Mouse (Mus musculus) lung, embryonic 16.5 days (tissue): Measurements from ENCODE around the gene Nfkbiz. TPM values are rescaled to one million over a fixed set of nuclear protein-coding genes. Genes with fewer than 3 reads are reported as not detected.
"Not testable (repeated sequence)": the region's sequence is repeated elsewhere in the genome, so short reads cannot be mapped to it uniquely, and the experiment has no call there.

Experiments
- ATAC-seq: fragments of 200-750 bp; cut with Nextera tagmentation; 2 replicates; pipeline ENCODE4 v1.8.0; 2017; ENCODE audit warnings: low read depth, mild to moderate bottlenecking, moderate library complexity
- H3K27ac ChIP-seq: fragments of 300-500 bp; sonication (generic); 2 replicates; pipeline ENCODE4 v1.5.1; 2014; ENCODE audit warnings: mild to moderate bottlenecking, control low read depth, low read length
- H3K27me3 ChIP-seq: fragments of 300-500 bp; sonication (generic); 2 replicates; pipeline ENCODE4 v1.6.1; 2014; ENCODE audit warnings: low read depth, low read length, mixed read lengths; ENCODE audit not compliant: control insufficient read depth, insufficient read depth
- H3K36me3 ChIP-seq: fragments of 300-500 bp; sonication (generic); 2 replicates; pipeline ENCODE4 v1.6.1; 2014; ENCODE audit warnings: low read length; ENCODE audit not compliant: control insufficient read depth, insufficient read depth
- H3K4me1 ChIP-seq: fragments of 300-500 bp; sonication (generic); replicated peaks from 2 replicates; pipeline ENCODE4 v1.6.1; 2014; ENCODE audit warnings: low read length, mixed read lengths; ENCODE audit not compliant: control insufficient read depth, insufficient read depth
- H3K4me2 ChIP-seq: fragments of 300-500 bp; sonication (generic); 2 replicates; pipeline ENCODE4 v1.6.1; 2014; ENCODE audit warnings: low read depth, low read length, control low read depth
- H3K4me3 ChIP-seq: fragments of 300-500 bp; sonication (generic); 2 replicates; pipeline ENCODE4 v1.5.1; 2014; ENCODE audit warnings: mild to moderate bottlenecking, low read length, control low read depth
- H3K9ac ChIP-seq: fragments of 300-500 bp; sonication (generic); 2 replicates; pipeline ENCODE4 v1.6.1; 2014; ENCODE audit warnings: low read length, control low read depth
- H3K9me3 ChIP-seq: fragments of 300-500 bp; sonication (generic); 2 replicates; pipeline ENCODE4 v1.6.1; 2016; ENCODE audit warnings: low read length; ENCODE audit not compliant: control insufficient read depth
- WGBS: fragments of 180-500 bp; shearing (Covaris S2); extraction: QIAGEN DNeasy Blood & Tissue Kit; methylation state at CpG from one replicate; pipeline ENCODE4 v1.1.7; 2014; 5-methylcytosine and 5-hydroxymethylcytosine counted together
- polyA plus RNA-seq: library from polyadenylated mRNA; unstranded; fragments of >200 nt; fragmentation: Nextera tagmentation; extraction: Ambion mirVana; gene quantifications from 2 replicates; pipeline ENCODE4 v1.2.1, GENCODE M21; 2015

The Nfkbiz gene
- polyA plus RNA-seq, 1 experiment from 2014 or later = 10.4 TPM

DNA sequence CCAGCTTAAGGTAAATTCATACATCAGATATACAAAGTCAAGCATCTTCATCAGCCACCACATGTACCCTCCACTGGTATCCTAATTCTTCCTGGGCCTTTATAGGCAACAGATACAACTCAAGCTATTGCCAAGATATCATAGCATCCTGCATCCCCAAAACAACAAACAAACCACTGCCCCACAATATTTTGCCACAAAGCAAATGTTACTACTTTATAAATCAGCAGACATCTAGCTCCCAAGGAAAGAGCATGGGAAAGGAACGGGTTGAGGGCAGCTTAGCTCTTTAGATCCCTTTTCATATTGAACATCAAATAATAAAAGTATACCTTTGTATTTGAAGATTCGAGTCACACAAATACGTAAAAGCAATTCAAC, 580 bp downstream of the Nfkbiz start:
- peak overlapping the region; percentile 84 for H3K4me2 ChIP-seq
- H3K36me3 ChIP-seq = no peaks in the 10 kb centered on the region
- peak overlapping the region; percentile 71 for H3K4me3 ChIP-seq
- ATAC-seq = no peak
- no peaks in the 10 kb centered on the region for H3K9me3 ChIP-seq
- H3K27me3 ChIP-seq = no peaks in the 10 kb centered on the region
- H3K4me1 ChIP-seq = peaks cover 9% of the 10 kb centered on the region; the same call in 1 of the 2 replicates
- 7% methylated on average over 3 of the region's 3 CpGs for WGBS
- H3K27ac ChIP-seq = peak overlapping the region; percentile 96
- H3K9ac ChIP-seq = peak overlapping the region; percentile 90

- not testable (repeated sequence) for H3K27me3 ChIP-seq, H3K36me3 ChIP-seq, H3K9me3 ChIP-seq, H3K9ac ChIP-seq, H3K27ac ChIP-seq, ATAC-seq, H3K4me1 ChIP-seq
- Histone ChIP-seq H3K4me3 (peak overlapping the region; percentile 71; the same call in 1 of the 2 replicates), H3K4me2 (peak overlapping the region; percentile 84)
- 90% methylated on average over 8 of the region's 8 CpGs for WGBS
Observed at GRCm38 (mm10) chr16:55837653-55838052, 1.0 kb downstream of the Nfkbiz start.

DNA sequence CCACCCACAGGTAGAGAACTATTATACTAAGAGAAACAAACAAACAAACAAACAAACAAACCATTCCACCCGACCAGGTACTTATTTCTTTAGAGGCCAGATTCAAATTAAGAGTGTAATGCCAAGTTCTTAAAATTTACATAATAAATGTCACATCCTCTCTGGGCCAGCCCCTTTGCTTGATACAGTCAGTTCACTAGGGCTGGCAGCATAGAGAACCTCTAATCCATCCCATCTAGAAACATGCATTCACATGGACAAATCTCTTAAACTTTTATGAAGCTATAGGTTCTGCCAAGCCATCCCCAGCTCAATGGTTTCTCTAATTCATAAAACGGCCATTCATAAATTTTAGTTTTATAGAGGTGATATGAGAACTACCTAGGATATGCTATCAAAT, 1.5 kb downstream of the Nfkbiz start:
- H3K4me3 ChIP-seq = no peak overlapping the region

GRCm38 (mm10) chr16:55835798-55836197, 2.9 kb downstream of the Nfkbiz start:
- ATAC-seq = no peak
- Histone ChIP-seq H3K36me3 (no peaks in the 10 kb centered on the region), H3K27me3 (no peaks in the 10 kb centered on the region), H3K4me3 (no peak overlapping the region), H3K9me3 (no peaks in the 10 kb centered on the region), H3K4me2 (no peak overlapping the region), H3K27ac (no peak overlapping the region), H3K9ac (no peak overlapping the region), H3K4me1 (peaks cover 9% of the 10 kb centered on the region; the same call in 1 of the 2 replicates)

More for the DNA sequence above, 1.5 kb downstream of the Nfkbiz start:
- ATAC-seq = no peak
- H3K4me1 ChIP-seq = peaks cover 9% of the 10 kb centered on the region; the same call in 1 of the 2 replicates
- WGBS = 62% methylated on average over 2 of the region's 2 CpGs
- H3K27ac ChIP-seq = no peak overlapping the region
- H3K27me3 ChIP-seq = no peaks in the 10 kb centered on the region
- no peak overlapping the region for H3K9ac ChIP-seq
- no peaks in the 10 kb centered on the region for H3K36me3 ChIP-seq
- no peaks in the 10 kb centered on the region for H3K9me3 ChIP-seq
- no peak overlapping the region for H3K4me2 ChIP-seq

- peaks cover under 1% of the 10 kb centered on the region; the same call in 1 of the 2 replicates for H3K4me1 ChIP-seq
- no peak overlapping the region for H3K4me2 ChIP-seq
- no peaks in the 10 kb centered on the region for H3K9me3 ChIP-seq
- 62% methylated on average over 8 of the region's 8 CpGs for WGBS
- no peak overlapping the region for H3K4me3 ChIP-seq
- ATAC-seq = no peak
- H3K36me3 ChIP-seq = no peaks in the 10 kb centered on the region
- no peak overlapping the region for H3K27ac ChIP-seq
- H3K9ac ChIP-seq = no peak overlapping the region
- no peaks in the 10 kb centered on the region for H3K27me3 ChIP-seq
Observed at GRCm38 (mm10) chr16:55832617-55833016, 6.1 kb downstream of the Nfkbiz start.

DNA sequence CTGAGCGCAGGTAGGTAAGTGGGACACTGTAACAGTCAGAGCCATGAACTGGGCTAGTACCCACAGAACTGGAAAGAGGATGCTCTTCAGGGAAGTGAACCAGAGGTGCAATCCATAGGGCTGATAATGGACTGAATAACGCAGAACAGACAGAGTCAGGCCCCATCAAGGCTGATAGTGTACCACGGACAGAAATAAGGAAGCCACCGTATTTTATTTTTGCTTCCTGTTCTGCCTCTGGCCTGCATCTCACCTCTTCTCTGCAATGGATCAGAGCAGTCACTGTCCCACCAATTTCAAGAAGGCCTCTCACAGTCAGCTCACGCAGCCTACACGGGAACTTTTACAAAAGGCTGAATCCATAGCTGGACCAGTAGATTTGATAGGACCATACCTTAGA, 6.7 kb downstream of the Nfkbiz start:
- WGBS = 87% methylated on average over 6 of the region's 6 CpGs
- no peak for ATAC-seq
- no peaks in the 10 kb centered on the region for H3K27me3 ChIP-seq

DNA sequence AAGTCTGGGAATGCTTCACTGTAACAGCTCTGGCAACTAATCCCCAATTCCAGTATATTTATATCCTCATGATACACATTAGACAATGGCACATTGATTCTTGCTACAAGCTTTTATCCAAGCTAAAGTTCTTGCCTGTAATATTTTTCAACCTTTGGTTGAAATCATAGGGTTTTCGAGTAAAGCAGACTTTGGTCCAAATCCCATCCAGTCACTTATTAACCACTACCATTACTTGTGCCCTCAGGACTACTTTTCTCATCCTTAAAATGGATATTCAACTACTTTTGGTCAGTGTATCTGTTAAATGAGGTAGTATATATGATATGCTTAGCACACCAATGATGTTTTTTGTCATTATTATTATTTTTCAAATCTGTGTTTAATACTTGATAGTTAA, 7.2 kb downstream of the Nfkbiz start:
- Histone ChIP-seq H3K4me1 (no peaks in the 10 kb centered on the region), H3K36me3 (no peaks in the 10 kb centered on the region), H3K9ac (no peak overlapping the region), H3K4me2 (no peak overlapping the region), H3K27me3 (no peaks in the 10 kb centered on the region), H3K4me3 (no peak overlapping the region), H3K27ac (no peak overlapping the region), H3K9me3 (no peaks in the 10 kb centered on the region)
- 84% methylated on average over 1 of the region's 1 CpGs for WGBS
- ATAC-seq = no peak

More for the DNA sequence above, 6.7 kb downstream of the Nfkbiz start:
- H3K27ac ChIP-seq = no peak overlapping the region
- no peak overlapping the region for H3K4me2 ChIP-seq
- H3K4me3 ChIP-seq = no peak overlapping the region
- no peaks in the 10 kb centered on the region for H3K36me3 ChIP-seq
- H3K4me1 ChIP-seq = no peaks in the 10 kb centered on the region
- H3K9ac ChIP-seq = no peak overlapping the region
- no peaks in the 10 kb centered on the region for H3K9me3 ChIP-seq

DNA sequence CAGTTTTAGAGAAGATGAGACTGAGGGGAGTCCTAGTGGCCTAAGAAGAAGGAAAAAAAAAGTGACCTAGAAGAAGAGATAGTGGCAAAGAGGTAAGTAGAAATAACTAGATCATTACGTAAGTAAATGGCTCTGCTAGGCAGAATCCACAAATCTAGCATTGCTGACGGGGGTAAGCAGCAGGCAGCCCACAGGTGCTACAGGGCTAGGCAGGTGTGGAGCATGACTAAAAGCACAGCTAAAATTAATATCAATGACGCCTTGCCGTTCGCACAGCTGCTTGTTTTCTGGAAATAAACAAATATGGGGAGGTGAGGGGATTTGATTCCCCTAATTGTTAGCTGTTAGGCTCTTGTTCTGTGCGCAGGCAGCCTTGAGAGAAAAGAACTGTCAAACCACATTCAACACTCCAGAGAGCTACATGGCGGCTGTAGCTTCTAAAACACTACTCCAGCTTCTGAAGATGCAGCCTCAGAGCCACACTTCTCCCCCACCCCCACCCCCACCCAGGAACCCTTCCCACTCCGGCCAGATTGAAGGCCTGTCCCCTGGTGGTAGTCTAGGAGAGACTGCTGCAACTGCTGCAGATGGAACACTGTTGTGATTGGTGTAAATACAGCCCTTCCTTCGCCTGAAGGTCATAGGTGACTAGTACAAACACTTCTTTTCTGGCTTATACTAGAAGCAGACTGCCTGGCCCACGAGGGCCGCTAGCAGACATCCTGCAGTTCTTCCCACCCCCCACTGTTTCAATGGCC, 15.1 kb downstream of the Nfkbiz start:
- no peaks in the 10 kb centered on the region for H3K27me3 ChIP-seq
- H3K4me3 ChIP-seq = no peak overlapping the region
- no peaks in the 10 kb centered on the region for H3K36me3 ChIP-seq
- no peak overlapping the region; the same call in 1 of the 2 replicates for H3K27ac ChIP-seq
- peaks cover 32% of the 10 kb centered on the region for H3K4me1 ChIP-seq
- no peak overlapping the region for H3K4me2 ChIP-seq
- no peak overlapping the region for H3K9ac ChIP-seq
- no peaks in the 10 kb centered on the region for H3K9me3 ChIP-seq
- peak; percentile 22 for ATAC-seq
- WGBS = 44% methylated on average over 11 of the region's 11 CpGs

DNA sequence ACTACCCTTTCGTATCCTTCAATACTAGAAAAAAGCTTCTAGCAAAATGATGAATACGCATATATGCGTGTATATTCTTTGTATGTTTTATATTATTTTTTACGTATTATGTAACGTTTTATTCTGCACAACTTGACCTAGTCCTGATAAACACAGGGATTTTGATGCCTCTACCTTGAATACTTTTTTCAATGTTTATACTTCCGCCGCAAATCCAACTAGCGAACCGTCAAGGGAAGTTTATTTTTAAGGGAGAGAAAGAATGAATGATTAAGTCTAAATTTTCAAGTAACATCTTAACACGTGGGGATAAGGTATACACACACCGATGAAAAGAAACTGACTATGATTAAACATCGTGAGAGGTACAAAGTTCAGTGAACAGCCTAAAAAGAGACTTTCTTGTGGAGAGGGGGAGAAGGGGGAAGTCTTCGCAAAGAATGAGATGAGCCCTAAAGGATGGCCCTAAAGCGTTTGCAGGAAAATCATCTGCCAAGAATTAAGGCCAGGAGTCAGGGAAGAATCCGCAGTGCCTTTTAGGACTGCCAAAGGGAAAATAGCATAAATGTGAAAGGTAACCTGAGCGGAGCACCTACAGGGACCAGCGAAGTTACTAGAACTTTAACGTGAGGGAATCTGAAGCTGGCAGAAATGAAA, 15.8 kb downstream of the Nfkbiz start:
- no peak for ATAC-seq
- WGBS = 32% methylated on average over 18 of the region's 18 CpGs
- no peak overlapping the region; the same call in 1 of the 2 replicates for H3K27ac ChIP-seq

More for the DNA sequence above, 15.8 kb downstream of the Nfkbiz start:
- H3K4me3 ChIP-seq = peak overlapping the region; percentile 81
- H3K4me1 ChIP-seq = peaks cover 37% of the 10 kb centered on the region
- H3K9me3 ChIP-seq = no peaks in the 10 kb centered on the region
- H3K36me3 ChIP-seq = peaks cover 4% of the 10 kb centered on the region
- no peaks in the 10 kb centered on the region for H3K27me3 ChIP-seq
- H3K9ac ChIP-seq = no peak overlapping the region
- peak overlapping the region; percentile 67 for H3K4me2 ChIP-seq
